Comparison of ENCODE assay signal across 18 mouse cellular contexts in the genomic region with DNA sequence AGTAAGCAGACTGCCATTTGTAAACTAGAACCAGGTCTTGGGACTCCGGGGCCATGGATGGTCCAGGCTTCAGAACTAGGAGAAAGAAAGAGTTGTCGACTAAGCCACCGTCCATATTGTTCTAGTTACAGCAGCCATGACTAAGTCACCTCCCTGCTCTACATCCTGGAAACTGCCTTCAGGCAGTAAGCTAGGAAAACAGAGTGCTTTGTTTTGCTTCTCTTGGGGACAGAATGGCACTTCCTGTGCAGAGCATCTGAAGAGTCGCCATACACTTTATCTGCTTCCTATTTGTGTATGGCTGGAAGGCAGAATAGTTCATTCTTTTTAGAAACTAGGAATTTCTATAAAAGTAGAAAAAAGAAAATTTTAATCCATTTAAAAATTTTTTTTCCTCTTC. TPM values are rescaled to one million over a fixed set of nuclear protein-coding genes. Genes with fewer than 3 reads are reported as not detected.
DNase-seq lines count a peak whose midpoint lies in the region; ATAC-seq and TF ChIP-seq lines count a peak whose summit lies in the region.
"Had no signal": no experiment of that assay in that cellular context is flagged by ENCODE, and none has a peak within 500 bp of the region (broad histone marks: within the 10 kb centered on the region; RNA-seq: fewer than 3 reads in every experiment).

No protein-coding gene starts in this region.

- no peak overlapping the region for H3K4me2 ChIP-seq in heart, embryonic 13.5 days
- no peak overlapping the region for H3K4me2 ChIP-seq in liver, postnatal 0 days (ENCODE audit: low read depth, low read length)
- H3K4me2 ChIP-seq in embryonic facial prominence, embryonic 11.5 days (ENCODE audit: low read depth, low read length), result no peak overlapping the region
- H3K4me2 ChIP-seq in limb, embryonic 13.5 days (replicated peaks), result no peak overlapping the region
- H3K4me2 ChIP-seq: liver, embryonic 11.5 days; neural tube, embryonic 13.5 days had no signal

- no peaks in the 10 kb centered on the region for H3K27me3 ChIP-seq in heart, embryonic 13.5 days (replicated peaks)
- H3K27me3 ChIP-seq in liver, postnatal 0 days (ENCODE audit: insufficient read depth, low read length), result no peaks in the 10 kb centered on the region
- no peaks in the 10 kb centered on the region for H3K27me3 ChIP-seq in embryonic facial prominence, embryonic 11.5 days (ENCODE audit: control insufficient read depth, insufficient read depth, low read length)
- H3K27me3 ChIP-seq in limb, embryonic 13.5 days, result no peaks in the 10 kb centered on the region
- H3K27me3 ChIP-seq: neural tube, embryonic 13.5 days had no signal

- TF ChIP-seq EP300 in liver, postnatal 0 days (IDR thresholded peaks at IDR 0.05; ENCODE audit: low read depth), result no peak

- no peak overlapping the region for H3K4me3 ChIP-seq in heart, embryonic 13.5 days
- no peak overlapping the region for H3K4me3 ChIP-seq in liver, postnatal 0 days (ENCODE audit: low read depth, low read length)
- H3K4me3 ChIP-seq in embryonic facial prominence, embryonic 11.5 days (ENCODE audit: low read depth, low read length), result no peak overlapping the region
- H3K4me3 ChIP-seq in limb, embryonic 13.5 days, result no peak overlapping the region
- H3K4me3 ChIP-seq: hindbrain, embryonic 10.5 days; midbrain, embryonic 10.5 days; neural tube, embryonic 13.5 days had no signal

- peak overlapping the region; percentile 33 for H3K27ac ChIP-seq in heart, embryonic 13.5 days (replicated peaks)
- H3K27ac ChIP-seq in liver, postnatal 0 days (ENCODE audit: low read depth), result peak overlapping the region; percentile 22; the same call in 1 of the 2 replicates
- 0 out of 2 replicates have a peak overlapping the region, but pooled peaks have one; percentile 20 for H3K27ac ChIP-seq in embryonic facial prominence, embryonic 11.5 days (replicated peaks; ENCODE audit: low read depth, low read length)
- peak overlapping the region; percentile 22; the same call in 1 of the 2 replicates for H3K27ac ChIP-seq in limb, embryonic 13.5 days
- H3K27ac ChIP-seq: hindbrain, embryonic 10.5 days; midbrain, embryonic 10.5 days; neural tube, embryonic 13.5 days had no signal

- no peaks in the 10 kb centered on the region for H3K36me3 ChIP-seq in heart, embryonic 13.5 days
- no peaks in the 10 kb centered on the region for H3K36me3 ChIP-seq in liver, postnatal 0 days (replicated peaks; ENCODE audit: insufficient read depth, low read length)
- H3K36me3 ChIP-seq in embryonic facial prominence, embryonic 11.5 days (replicated peaks; ENCODE audit: control insufficient read depth, insufficient read depth, low read depth, low read length), result no peaks in the 10 kb centered on the region
- H3K36me3 ChIP-seq in limb, embryonic 13.5 days, result no peaks in the 10 kb centered on the region
- H3K36me3 ChIP-seq: hindbrain, embryonic 10.5 days; midbrain, embryonic 10.5 days; neural tube, embryonic 13.5 days had no signal

- no peak overlapping the region for H3K9ac ChIP-seq in heart, embryonic 13.5 days
- H3K9ac ChIP-seq in liver, postnatal 0 days (replicated peaks), result no peak overlapping the region
- H3K9ac ChIP-seq in embryonic facial prominence, embryonic 11.5 days (replicated peaks; ENCODE audit: low read length), result no peak overlapping the region
- no peak overlapping the region for H3K9ac ChIP-seq in limb, embryonic 13.5 days
- H3K9ac ChIP-seq: neural tube, embryonic 13.5 days had no signal

- no peak for ATAC-seq in heart, embryonic 13.5 days (ENCODE audit: extremely low read depth, insufficient number of reproducible peaks, low FRiP score, low TSS enrichment)
- no peak for ATAC-seq in liver, postnatal 0 days
- no peak for ATAC-seq in embryonic facial prominence, embryonic 11.5 days (replicated peaks; ENCODE audit: insufficient number of reproducible peaks, low FRiP score, low TSS enrichment, low read depth)
- no peak for ATAC-seq in limb, embryonic 13.5 days (ENCODE audit: low FRiP score, low read depth)
- ATAC-seq: CD4-positive, CD25-positive, alpha-beta regulatory T cell, adult 4 months had no signal

- no peak for DNase-seq in heart, adult 8-10 months (ENCODE audit: low spot score)
- DNase-seq in liver, postnatal 0 days, result no peak
- DNase-seq in liver, result no peak
- DNase-seq in embryonic facial prominence, embryonic 11.5 days (ENCODE audit: low spot score), result peak; percentile 44
- DNase-seq in cerebellum, postnatal 10 days, result no peak
- DNase-seq: adrenal gland, postnatal 10 days; cerebellum, adult 9-10 months; gastrocnemius, postnatal 10 days; right cerebral cortex, postnatal 25 days; thymus, adult 18-20 months had no signal

- H3K9me3 ChIP-seq in heart, embryonic 13.5 days, result no peaks in the 10 kb centered on the region
- H3K9me3 ChIP-seq in liver, postnatal 0 days (ENCODE audit: low read length), result no peaks in the 10 kb centered on the region
- no peaks in the 10 kb centered on the region for H3K9me3 ChIP-seq in embryonic facial prominence, embryonic 11.5 days (replicated peaks; ENCODE audit: control insufficient read depth, low read length)
- no peaks in the 10 kb centered on the region for H3K9me3 ChIP-seq in limb, embryonic 13.5 days
- H3K9me3 ChIP-seq: hindbrain, embryonic 10.5 days; midbrain, embryonic 10.5 days; neural tube, embryonic 13.5 days had no signal

- 60% methylated on average over 4 of the region's 4 CpGs for WGBS in heart, embryonic 13.5 days
- 75% methylated on average over 4 of the region's 4 CpGs for WGBS in liver, postnatal 0 days (ENCODE audit: insufficient replicate concordance)
- 35% methylated on average over 4 of the region's 4 CpGs for WGBS in embryonic facial prominence, embryonic 11.5 days
- WGBS in limb, embryonic 13.5 days, result 57% methylated on average over 4 of the region's 4 CpGs

- TF ChIP-seq CTCF in liver, postnatal 0 days (IDR thresholded peaks at IDR 0.05; ENCODE audit: low read depth), result no peak

- peaks cover 27% of the 10 kb centered on the region for H3K4me1 ChIP-seq in heart, embryonic 13.5 days
- H3K4me1 ChIP-seq in liver, postnatal 0 days (ENCODE audit: insufficient read depth), result peaks cover 5% of the 10 kb centered on the region
- H3K4me1 ChIP-seq in embryonic facial prominence, embryonic 11.5 days (ENCODE audit: control insufficient read depth, insufficient read depth, low read length), result peaks cover 2% of the 10 kb centered on the region; the same call in 1 of the 2 replicates
- peaks cover 14% of the 10 kb centered on the region; the same call in 1 of the 2 replicates for H3K4me1 ChIP-seq in limb, embryonic 13.5 days
- H3K4me1 ChIP-seq: hindbrain, embryonic 10.5 days; midbrain, embryonic 10.5 days; neural tube, embryonic 13.5 days had no signal

RNA-seq across cellular contexts. Expression of a gene that starts 17.2 kb away (rescaled TPM):
- polyA plus RNA-seq in heart, embryonic 13.5 days (2015; fragmentation: Nextera tagmentation; extraction: Ambion mirVana), result 12.7 and 14.4 TPM in 2 replicates
- 10 to 100 TPM; 10.3 to 12.6 (median 11.5) TPM for total RNA-seq in heart, adult 8-10 months (2022)
- 8.2 and 8.3 TPM in 2 replicates for polyA plus RNA-seq in liver, postnatal 0 days (2015; fragmentation: Nextera tagmentation; extraction: Ambion mirVana)
- 19.6 and 20.9 TPM in 2 replicates for polyA plus RNA-seq in embryonic facial prominence, embryonic 11.5 days (2014; fragmentation: Nextera tagmentation; extraction: Ambion mirVana)
- polyA plus RNA-seq in limb, embryonic 13.5 days (2015; fragmentation: Nextera tagmentation; extraction: Ambion mirVana), result 20.6 and 21.5 TPM in 2 replicates

RNA-seq across cellular contexts. Expression of a gene that starts 24.2 kb away (rescaled TPM):
- polyA plus RNA-seq in heart, embryonic 13.5 days (2015; fragmentation: Nextera tagmentation; extraction: Ambion mirVana), result 5.9 and 6.1 TPM in 2 replicates
- 1 to 10 TPM; 3.3 to 5.4 (median 4.3) TPM for total RNA-seq in heart, adult 8-10 months (2022)
- 1.6 TPM in 2 replicates for polyA plus RNA-seq in liver, postnatal 0 days (2015; fragmentation: Nextera tagmentation; extraction: Ambion mirVana)
- 0.39 and 0.68 TPM in 2 replicates for polyA plus RNA-seq in embryonic facial prominence, embryonic 11.5 days (2014; fragmentation: Nextera tagmentation; extraction: Ambion mirVana)
- 1.5 and 1.6 TPM in 2 replicates for polyA plus RNA-seq in limb, embryonic 13.5 days (2015; fragmentation: Nextera tagmentation; extraction: Ambion mirVana)
- total RNA-seq: MEL had no signal
